Mouse (Mus musculus) ES-CJ7 (cell line): ENCODE measurements around the gene 5730409E04Rik.

Source experiments
- DNase-seq: peaks from one replicate; pipeline ENCODE4 v3.0.0; 2011; ENCODE audit warnings: low read depth, low spot score

5730409E04Rik gene

DNA sequence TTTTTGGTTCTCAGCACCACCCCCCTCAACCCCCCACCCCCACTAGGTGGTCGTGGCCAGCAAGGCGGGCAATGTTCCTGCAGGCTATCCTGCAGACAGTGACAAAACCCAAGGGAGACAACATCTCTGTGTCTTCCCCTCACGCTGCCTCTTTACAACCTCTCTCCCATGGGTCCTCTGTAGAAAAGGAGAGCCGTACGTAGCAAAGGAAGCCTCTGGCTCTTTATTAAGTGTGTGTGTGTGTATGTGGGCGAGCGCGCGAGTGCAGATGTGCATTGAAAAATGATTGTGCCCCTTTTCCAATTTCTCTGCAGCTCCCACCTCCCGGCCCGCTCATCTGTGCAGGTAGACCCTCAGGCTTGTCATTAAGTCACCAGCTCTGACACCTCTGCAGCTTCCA, 26.7 kb downstream of the 5730409E04Rik start:
- DNase-seq = no peak

- no peak for DNase-seq
Observed at GRCm38 (mm10) chr4:126637446-126637845, 27.8 kb downstream of the 5730409E04Rik start.

GRCm38 (mm10) chr4:126639339-126639738, 29.7 kb downstream of the 5730409E04Rik start:
- no peak for DNase-seq

GRCm38 (mm10) chr4:126641901-126642300, 32.3 kb downstream of the 5730409E04Rik start:
- DNase-seq = no peak

GRCm38 (mm10) chr4:126643815-126644214, 34.2 kb downstream of the 5730409E04Rik start:
- DNase-seq = no peak

DNA sequence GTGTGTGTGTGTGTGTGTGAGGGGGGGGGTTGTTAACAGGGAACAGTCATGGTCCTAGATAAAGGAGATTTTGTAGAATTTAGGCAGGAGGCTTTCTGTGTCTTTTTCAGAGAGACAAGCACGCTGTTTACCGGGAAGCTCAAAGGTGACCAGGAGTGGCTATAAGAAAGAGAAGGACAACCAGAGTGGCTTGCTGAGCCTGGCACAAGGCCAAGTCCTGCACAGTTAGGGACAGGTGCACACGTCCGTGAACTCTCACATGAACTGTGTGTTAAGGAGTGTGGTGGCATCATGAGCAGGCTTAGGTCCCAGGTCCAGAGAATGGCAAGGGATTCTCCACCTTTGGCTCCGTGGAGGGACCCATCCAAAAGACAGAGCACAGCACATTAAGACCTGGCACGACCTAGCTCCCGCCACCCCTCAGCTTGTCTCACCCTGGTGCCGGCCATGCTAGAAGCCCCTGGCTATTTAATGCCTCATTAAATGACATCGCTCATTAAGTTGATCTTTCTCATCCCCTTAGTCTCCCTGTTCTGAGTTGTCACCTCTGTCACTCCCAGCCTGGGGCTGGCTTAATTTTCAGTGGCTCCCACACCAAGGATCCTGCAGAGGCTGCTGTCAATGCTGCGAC, 34.8 kb downstream of the 5730409E04Rik start:
- no peak for DNase-seq

DNA sequence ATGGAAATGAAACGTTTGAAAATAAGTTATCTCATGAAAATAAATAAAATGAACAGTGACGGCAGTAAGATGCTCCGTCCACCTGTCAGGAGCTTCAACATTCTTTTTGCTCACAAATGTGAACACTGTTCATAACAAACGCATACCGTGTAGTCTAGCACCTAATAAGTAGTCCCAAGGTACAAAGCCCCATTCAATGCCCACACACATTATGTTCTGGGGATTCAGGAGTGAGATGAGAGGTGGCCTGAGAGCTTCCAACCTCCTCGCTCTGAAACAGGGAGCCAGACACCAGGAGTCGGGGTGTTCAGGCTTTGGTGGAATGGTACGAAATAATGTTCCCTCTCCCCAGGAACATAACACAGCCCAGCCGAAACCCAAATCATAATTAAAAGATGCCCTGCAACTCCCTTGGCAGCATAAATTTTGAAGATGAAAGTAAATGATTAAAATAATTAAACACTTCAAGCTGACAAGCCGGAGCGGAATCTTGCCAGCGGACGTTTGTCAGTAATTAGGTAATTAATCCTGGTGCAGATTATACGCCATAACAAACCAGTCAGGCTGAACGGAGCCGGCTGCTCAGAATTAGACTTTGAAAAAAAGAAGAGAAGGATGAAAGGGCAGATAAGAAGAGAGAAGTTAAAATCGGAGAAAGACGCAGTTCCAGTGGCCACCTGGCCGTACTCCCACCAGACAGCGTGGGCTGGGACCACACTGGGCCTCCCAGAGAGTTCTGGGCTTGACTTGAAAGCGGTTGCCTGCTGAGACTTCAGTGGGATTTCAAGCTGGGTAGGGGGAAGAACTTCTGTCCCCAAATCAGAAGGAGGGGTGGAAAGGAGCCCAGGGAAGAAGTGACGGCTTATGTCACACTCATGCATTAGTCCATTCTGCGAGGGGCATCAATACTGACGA, 38.6 kb downstream of the 5730409E04Rik start:
- DNase-seq = no peak

DNA sequence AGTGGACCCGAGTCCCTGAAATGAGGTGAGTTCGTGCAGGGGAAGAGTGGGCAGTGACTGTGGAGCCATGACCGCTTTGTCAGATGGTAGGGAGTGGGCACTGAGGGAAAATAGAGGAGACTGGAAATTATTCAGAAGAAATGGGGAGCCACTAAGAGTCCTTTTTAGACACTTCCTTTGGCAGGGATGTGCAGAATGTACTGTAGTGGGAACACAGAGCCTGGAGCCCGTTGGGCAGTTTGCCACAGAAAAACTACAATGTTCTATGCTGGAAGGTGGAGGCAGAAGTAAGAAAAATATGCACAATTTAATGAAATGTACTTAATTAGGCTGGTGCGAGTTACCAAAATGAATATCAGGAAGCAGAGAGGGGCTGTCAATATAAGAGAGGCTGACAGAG, 43.5 kb downstream of the 5730409E04Rik start:
- DNase-seq = no peak

GRCm38 (mm10) chr4:126655356-126655755, 45.7 kb downstream of the 5730409E04Rik start:
- DNase-seq = peak; percentile 83

DNA sequence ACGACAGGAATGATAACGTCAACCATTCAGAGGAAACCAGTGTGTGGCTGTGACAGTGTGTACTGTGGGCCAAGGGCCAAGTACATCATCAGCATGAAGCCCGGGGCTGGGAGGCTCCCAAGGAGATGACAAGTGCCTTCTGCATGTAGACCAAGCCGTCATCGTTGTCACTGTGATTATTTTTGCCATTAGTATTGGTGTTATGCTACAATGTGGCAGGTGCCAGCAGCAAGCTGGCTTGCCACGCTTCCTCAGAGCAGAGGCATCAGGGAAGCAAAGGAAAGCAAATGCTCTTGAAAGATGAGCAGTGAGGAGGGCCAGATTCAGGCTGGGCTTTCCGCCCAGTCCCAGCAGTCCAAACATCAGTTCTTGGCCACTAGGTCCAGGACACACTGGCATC, 51.6 kb downstream of the 5730409E04Rik start:
- no peak for DNase-seq
